Mouse (Mus musculus): ENCODE measurements at regions not wholly inside any gene's neighbourhood (a gene's known extent, or its start where the extent isn't known, plus 50 kb on each side); places are given as distances from the start of the nearest gene placed in this dataset.

GRCm38 (mm10) chr17:84129204-84129603 lies 58.5 kb downstream of the Zfp36l2 start:
- no peak for DNase-seq (ENCODE audit: low read depth)

- no peak for DNase-seq (ENCODE audit: low read depth)
Observed at GRCm38 (mm10) chr17:84128262-84128661, 59.5 kb downstream of the Zfp36l2 start.

- DNase-seq (ENCODE audit: low read depth) = no peak
Observed at GRCm38 (mm10) chr17:84126168-84126567, 61.6 kb downstream of the Zfp36l2 start.

GRCm38 (mm10) chr17:84123161-84123560 lies 64.6 kb downstream of the Zfp36l2 start:
- DNase-seq (ENCODE audit: low read depth) = no peak

- DNase-seq (ENCODE audit: low read depth) = no peak
Observed at GRCm38 (mm10) chr17:84122486-84123131, 65.1 kb downstream of the Zfp36l2 start.

- no peak for DNase-seq (ENCODE audit: low read depth)
Observed at GRCm38 (mm10) chr17:84121291-84121690, 66.5 kb downstream of the Zfp36l2 start.

- DNase-seq (ENCODE audit: low read depth) = no peak
Observed at GRCm38 (mm10) chr17:84119221-84120017, 68.3 kb downstream of the Zfp36l2 start.

- no peak for DNase-seq (ENCODE audit: low read depth)
Observed at GRCm38 (mm10) chr17:84118781-84119180, 69.0 kb downstream of the Zfp36l2 start.

GRCm38 (mm10) chr17:84118271-84118670 lies 69.5 kb downstream of the Zfp36l2 start:
- no peak for DNase-seq (ENCODE audit: low read depth)

- no peak for DNase-seq (ENCODE audit: low read depth)
Observed at GRCm38 (mm10) chr17:84117756-84118155, 70.0 kb downstream of the Zfp36l2 start.

- peak; percentile 86 for DNase-seq (ENCODE audit: low read depth)
Observed at GRCm38 (mm10) chr17:84116340-84117279, 71.1 kb downstream of the Zfp36l2 start.

GRCm38 (mm10) chr17:84115957-84116339 lies 71.8 kb downstream of the Zfp36l2 start:
- DNase-seq (ENCODE audit: low read depth) = no peak

- DNase-seq (ENCODE audit: low read depth) = no peak
Observed at GRCm38 (mm10) chr17:84115133-84115532, 72.6 kb downstream of the Zfp36l2 start.

- no peak for DNase-seq (ENCODE audit: low read depth)
Observed at GRCm38 (mm10) chr17:84114279-84114994, 73.3 kb downstream of the Zfp36l2 start.

- DNase-seq (ENCODE audit: low read depth) = peak; percentile 87
Observed at GRCm38 (mm10) chr17:84113608-84114278, 74.0 kb downstream of the Zfp36l2 start.

- DNase-seq (ENCODE audit: low read depth) = no peak
Observed at GRCm38 (mm10) chr17:84112411-84113031, 75.2 kb downstream of the Zfp36l2 start.

- DNase-seq (ENCODE audit: low read depth) = no peak
Observed at GRCm38 (mm10) chr17:84111787-84112370, 75.9 kb downstream of the Zfp36l2 start.

GRCm38 (mm10) chr17:84110945-84111344 lies 76.8 kb downstream of the Zfp36l2 start:
- no peak for DNase-seq (ENCODE audit: low read depth)

GRCm38 (mm10) chr17:84110000-84110695 lies 77.6 kb downstream of the Zfp36l2 start:
- no peak for DNase-seq (ENCODE audit: low read depth)

Data from c-Kit-positive CD71-positive TER-119-negative erythroid progenitor cells, embryonic 14.5 days (primary cell).